In the genomic region with DNA sequence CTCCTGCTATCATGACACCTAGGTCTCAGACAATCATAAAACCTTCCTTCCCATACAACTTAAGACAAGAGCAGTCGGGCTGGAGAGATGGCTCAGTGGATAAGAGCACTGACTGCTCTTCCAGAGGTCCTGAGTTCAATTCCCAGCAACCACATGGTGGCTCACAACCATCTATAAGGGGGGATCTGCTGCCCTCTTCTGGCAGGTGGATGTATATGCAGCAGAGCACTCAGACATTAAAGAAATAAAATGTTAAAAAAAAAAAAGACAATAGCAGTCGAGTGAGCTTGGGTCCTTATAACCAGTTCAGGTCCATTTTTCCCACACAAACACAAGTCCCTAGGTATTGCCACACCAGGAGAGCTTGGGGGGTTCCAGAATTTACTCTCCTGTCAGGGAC, we compare ENCODE assay signal across 10 mouse cellular contexts. TPM values are rescaled to one million over a fixed set of nuclear protein-coding genes. Genes with fewer than 3 reads are reported as not detected.
A peak's percentile ranks its signal among the peaks of the same experiment; 100 is the strongest.
DNase-seq lines count a peak whose midpoint lies in the region; ATAC-seq and TF ChIP-seq lines count a peak whose summit lies in the region.
"Had no signal": no experiment of that assay in that cellular context is flagged by ENCODE, and none has a peak within 500 bp of the region (broad histone marks: within the 10 kb centered on the region; RNA-seq: fewer than 3 reads in every experiment).

No protein-coding gene starts in this region.

- no peak for ATAC-seq in kidney, embryonic 14.5 days (ENCODE audit: low FRiP score, low TSS enrichment)
- ATAC-seq in liver, embryonic 14.5 days (ENCODE audit: insufficient read depth) = no peak

- no peaks in the 10 kb centered on the region for H3K9me3 ChIP-seq in kidney, embryonic 14.5 days (ENCODE audit: control insufficient read depth, low read length)
- H3K9me3 ChIP-seq in liver, embryonic 14.5 days (ENCODE audit: control insufficient read depth, low read length) = no peaks in the 10 kb centered on the region

- no peak for TF ChIP-seq EP300 in liver, embryonic 14.5 days (IDR thresholded peaks at IDR 0.05; ENCODE audit: low read depth)

- peaks cover 29% of the 10 kb centered on the region; the same call in 1 of the 2 replicates for H3K4me1 ChIP-seq in kidney, embryonic 14.5 days (ENCODE audit: control insufficient read depth, insufficient read depth, low read length)
- H3K4me1 ChIP-seq in liver, embryonic 14.5 days (replicated peaks; ENCODE audit: control insufficient read depth in 2 of 2, insufficient read depth in 2 of 2, low read length in 1 of 2) = peaks cover 0 to 4% of the 10 kb centered on the region in 2 experiments; a peak in 1 of 4 replicates

- peak; percentile 75 for TF ChIP-seq CTCF in liver, embryonic 14.5 days (IDR thresholded peaks at IDR 0.05; ENCODE audit: low read depth)

- WGBS in kidney, embryonic 14.5 days = 82% methylated on average over 2 of the region's 2 CpGs
- WGBS in liver, embryonic 14.5 days (ENCODE audit: insufficient replicate concordance) = 36% methylated on average over 2 of the region's 2 CpGs

- no peak overlapping the region for H3K4me2 ChIP-seq in kidney, embryonic 14.5 days (replicated peaks; ENCODE audit: low read depth, low read length)
- no peak overlapping the region for H3K4me2 ChIP-seq in liver, embryonic 14.5 days (ENCODE audit: low read depth)

- no peaks in the 10 kb centered on the region for H3K27me3 ChIP-seq in kidney, embryonic 14.5 days (ENCODE audit: control insufficient read depth, insufficient read depth, low read length)
- H3K27me3 ChIP-seq in liver, embryonic 14.5 days (ENCODE audit: control insufficient read depth, insufficient read depth, low read length) = no peaks in the 10 kb centered on the region

- H3K27ac ChIP-seq in kidney, embryonic 14.5 days (ENCODE audit: low read depth, low read length) = peak overlapping the region; percentile 65; the same call in 1 of the 2 replicates
- H3K27ac ChIP-seq in liver, embryonic 14.5 days = no peak overlapping the region

- H3K4me3 ChIP-seq in kidney, embryonic 14.5 days (ENCODE audit: low read length) = no peak overlapping the region
- H3K4me3 ChIP-seq in liver, embryonic 14.5 days (ENCODE audit: insufficient read depth in 1 of 2, low read depth in 2 of 2, low read length in 2 of 2) = no peak overlapping the region

- H3K36me3 ChIP-seq in kidney, embryonic 14.5 days (ENCODE audit: control insufficient read depth, insufficient read depth, low read length) = no peaks in the 10 kb centered on the region
- no peaks in the 10 kb centered on the region for H3K36me3 ChIP-seq in liver, embryonic 14.5 days (replicated peaks; ENCODE audit: control insufficient read depth, insufficient read depth, low read depth)

- DNase-seq in kidney, postnatal 14 days = no peak
- DNase-seq in A20 (ENCODE audit: low read depth, low spot score) = peak; percentile 52
- peak; percentile 55 for DNase-seq in ES-CJ7 (ENCODE audit: low read depth, low spot score)
- no peak for DNase-seq in liver, embryonic 14.5 days (ENCODE audit: low read depth in 3 of 3, low spot score in 3 of 3)
- no peak for DNase-seq in testis, postnatal 14 days (ENCODE audit: low spot score)
- DNase-seq in layer of hippocampus, postnatal 14 days (ENCODE audit: low spot score in 2 of 2) = no peak
- DNase-seq: cerebellum, adult 9-10 months; gastrocnemius, postnatal 14 days; lung, postnatal 10 days had no signal

- no peak overlapping the region for H3K9ac ChIP-seq in kidney, embryonic 14.5 days (ENCODE audit: low read depth, low read length)
- no peak overlapping the region for H3K9ac ChIP-seq in liver, embryonic 14.5 days (replicated peaks)

RNA-seq across cellular contexts. Expression of gene Bahcc1, which starts 23.9 kb away (rescaled TPM):
- polyA plus RNA-seq in kidney, embryonic 14.5 days (2014; fragmentation: Nextera tagmentation; extraction: Ambion mirVana) = 20.3 and 27.2 TPM in 2 replicates
- polyA plus RNA-seq in liver, embryonic 14.5 days (2012; rRNA removed) = 1.5 and 1.6 TPM in 2 replicates
- 0.75 and 1.2 TPM in 2 replicates for polyA plus RNA-seq in liver, embryonic 14.5 days (2014; fragmentation: Nextera tagmentation; extraction: Ambion mirVana)
- 10 to 100 TPM; 20.3 to 20.7 TPM for total RNA-seq in layer of hippocampus, postnatal 14 days (2021)

RNA-seq across cellular contexts. Expression of gene Slc38a10, which starts 57.7 kb away (rescaled TPM):
- polyA plus RNA-seq in kidney, embryonic 14.5 days (2014; fragmentation: Nextera tagmentation; extraction: Ambion mirVana) = 81.2 and 89.0 TPM in 2 replicates
- polyA plus RNA-seq in liver, embryonic 14.5 days (2012; rRNA removed) = 15.9 and 21.0 TPM in 2 replicates
- 21.8 and 23.3 TPM in 2 replicates for polyA plus RNA-seq in liver, embryonic 14.5 days (2014; fragmentation: Nextera tagmentation; extraction: Ambion mirVana)
- total RNA-seq in layer of hippocampus, postnatal 14 days (2021) = 10 to 100 TPM; 94.1 to 94.8 TPM

Comparison
In these comparisons a context has a peak if more than half of its experiments do, and no peak if none do; other contexts are left out.
1. DNase-seq: peak in A20 (single experiment) and ES-CJ7 (single experiment); none in kidney, postnatal 14 days (single experiment), liver, embryonic 14.5 days (0 of 3), testis, postnatal 14 days (single experiment) and layer of hippocampus, postnatal 14 days (0 of 2).